Mouse (Mus musculus) thymus, adult 2 months (tissue): ENCODE results near the gene Lcmt1.

Source experiments
- CTCF ChIP-seq: fragments of 200-500 bp; IDR thresholded peaks from 2 replicates; pipeline ENCODE4 v1.5.1; 2012; ENCODE audit warnings: mild to moderate bottlenecking, control low read depth, low read length, moderate library complexity, borderline replicate concordance; ENCODE audit not compliant: control insufficient read depth, poor library complexity, insufficient read depth; ENCODE audit errors: extremely low read depth
- POLR2A ChIP-seq: fragments of 200-500 bp; IDR thresholded peaks from 2 replicates; pipeline ENCODE4 v1.6.1; 2012; ENCODE audit warnings: mild to moderate bottlenecking, low read length, control low read depth, moderate library complexity; ENCODE audit not compliant: control insufficient read depth, poor library complexity, insufficient read depth; ENCODE audit errors: extremely low read depth

- TF ChIP-seq CTCF, result no peak
- TF ChIP-seq POLR2A, result no peak
Measured at GRCm38 (mm10) chr7:123338351-123338750, 31.2 kb upstream of the Lcmt1 start.
